Mouse (Mus musculus) heart, adult 9 months (tissue): Measurements from ENCODE around the gene Dnajb5.
A peak's percentile ranks its signal among the peaks of the same experiment; 100 is the strongest.
"Not testable (repeated sequence)": the region's sequence is repeated elsewhere in the genome, so short reads cannot be mapped to it uniquely, and the experiment has no call there.

ENCODE experiments used
- DNase-seq, 2 experiments: peaks; one replicate each; pipeline ENCODE4 v3.0.0; 2022; ENCODE audit warnings: low spot score in 2 of 2

Gene Dnajb5

DNA sequence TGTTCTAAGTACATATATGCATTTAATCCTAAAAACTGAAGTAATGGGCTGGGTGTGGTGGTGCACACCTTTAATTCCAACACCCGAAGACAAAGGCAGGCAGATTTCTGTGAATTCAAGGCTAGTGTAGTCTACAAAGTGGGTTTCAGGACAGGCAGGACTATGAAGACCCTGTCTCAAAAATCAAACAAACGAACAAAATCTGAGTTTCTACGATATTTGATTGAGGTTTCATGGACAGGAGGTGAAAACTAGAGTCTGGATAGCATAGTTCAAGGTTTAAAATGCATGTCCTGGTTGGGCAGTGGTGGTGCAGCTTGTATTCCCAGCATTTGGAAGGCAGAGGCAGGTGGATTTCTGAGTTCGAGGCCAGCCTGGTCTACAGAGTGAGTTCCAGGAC lies 19.7 kb downstream of the Dnajb5 start, which contains the start of gene 1700022I11Rik:
Gene 1700022I11Rik, plus strand, starts transcription at position 301 of the 400 bp plus-strand sequence.
- DNase-seq: no peak

DNA sequence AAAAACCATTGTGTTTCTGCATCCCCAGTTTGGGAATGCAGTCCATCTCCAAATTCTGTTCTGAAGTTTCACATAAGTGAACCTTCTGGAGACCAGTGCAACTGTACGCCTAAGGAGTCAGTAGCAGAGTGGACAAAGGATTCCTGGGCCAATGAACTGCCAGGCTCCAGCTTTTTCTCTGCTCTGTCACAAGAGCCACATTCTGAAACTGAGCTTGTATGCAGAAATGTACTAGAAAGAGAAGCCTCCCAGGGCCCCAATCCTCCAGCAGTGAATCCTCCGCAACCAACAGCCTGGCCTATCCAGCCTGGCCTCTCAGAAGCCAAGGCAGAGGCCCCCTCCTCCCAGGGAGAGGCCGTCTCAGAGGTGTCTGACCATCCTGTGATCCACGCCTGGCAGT lies 23.3 kb downstream of the Dnajb5 start:
- DNase-seq: no peak

DNA sequence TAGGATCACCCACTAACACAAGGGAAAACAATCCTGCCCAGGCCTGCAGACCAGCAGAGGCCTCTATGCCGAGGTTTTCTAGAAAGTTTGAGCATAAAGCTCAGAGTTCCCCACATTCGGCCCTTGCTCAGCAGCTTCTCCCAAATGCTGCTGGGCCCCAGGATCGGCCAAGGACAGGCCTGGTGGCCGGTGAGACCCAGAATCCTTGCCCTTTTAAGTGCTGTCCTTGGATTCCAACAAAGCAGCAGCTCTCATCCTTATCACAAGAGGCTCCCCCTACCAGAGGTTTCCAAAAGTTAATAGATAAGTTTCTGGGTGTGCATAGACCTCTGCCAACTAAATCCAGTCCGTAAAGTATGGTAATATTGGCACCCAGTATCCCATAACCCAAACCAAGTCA lies 24.3 kb downstream of the Dnajb5 start:
- DNase-seq: no peak

DNA sequence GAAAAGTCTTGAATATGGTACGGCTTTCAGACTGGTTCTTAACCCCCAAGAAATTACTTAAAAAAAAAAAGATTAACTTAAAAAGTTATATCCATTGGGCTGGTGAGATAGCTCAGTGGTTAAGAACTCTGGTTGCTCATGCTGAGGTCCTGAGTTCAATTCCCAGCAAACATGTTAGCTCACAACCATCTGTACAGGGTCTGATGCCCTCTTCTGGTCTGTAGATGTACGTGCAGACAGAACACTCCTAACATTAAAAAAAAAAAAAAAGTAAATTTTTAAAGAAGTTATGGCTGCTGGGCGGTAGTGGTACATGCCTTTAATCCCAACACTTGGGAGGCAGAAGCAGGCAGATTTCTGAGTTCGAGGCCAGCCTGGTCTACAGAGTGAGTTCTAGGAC lies 28.4 kb downstream of the Dnajb5 start:
- no peak for DNase-seq

DNA sequence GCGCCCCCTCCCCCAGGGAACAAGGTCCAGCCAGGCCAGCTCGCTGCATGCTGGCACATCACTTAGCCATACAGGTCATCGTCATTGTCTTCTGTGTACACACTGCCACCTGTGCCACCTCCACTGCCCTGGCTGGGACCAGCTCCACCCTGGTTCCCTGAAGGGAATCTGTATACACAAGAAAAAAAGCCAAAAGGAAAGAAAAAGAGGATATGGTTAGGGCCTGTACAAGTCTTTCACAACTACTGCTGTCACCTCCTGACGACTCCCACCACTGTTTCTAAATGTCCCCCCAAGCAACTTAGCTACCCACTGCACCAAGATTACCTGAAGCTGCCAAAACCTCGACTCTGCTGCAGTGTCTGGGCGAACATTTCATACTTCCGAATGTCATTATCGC lies 30.9 kb downstream of the Dnajb5 start:
- DNase-seq: not testable (repeated sequence)

DNA sequence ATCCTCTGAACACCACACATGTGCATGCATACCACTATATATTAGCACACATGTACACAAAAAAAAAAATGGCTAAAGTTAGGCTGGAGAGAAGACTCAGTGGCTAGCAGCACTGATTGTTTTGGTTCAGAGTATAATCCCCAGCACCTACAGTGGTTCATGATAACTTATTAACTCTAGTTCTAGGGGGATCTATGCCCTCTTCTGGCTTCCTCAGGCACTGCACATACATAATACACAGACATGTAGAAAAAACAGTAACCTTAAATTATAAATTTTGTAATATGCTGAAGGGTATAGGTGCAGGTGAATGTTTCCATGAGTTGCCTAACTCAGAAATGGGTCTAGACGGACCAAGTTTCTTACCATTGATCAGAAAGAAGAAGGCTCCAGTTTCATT lies 38.7 kb downstream of the Dnajb5 start:
- no peak for DNase-seq

DNA sequence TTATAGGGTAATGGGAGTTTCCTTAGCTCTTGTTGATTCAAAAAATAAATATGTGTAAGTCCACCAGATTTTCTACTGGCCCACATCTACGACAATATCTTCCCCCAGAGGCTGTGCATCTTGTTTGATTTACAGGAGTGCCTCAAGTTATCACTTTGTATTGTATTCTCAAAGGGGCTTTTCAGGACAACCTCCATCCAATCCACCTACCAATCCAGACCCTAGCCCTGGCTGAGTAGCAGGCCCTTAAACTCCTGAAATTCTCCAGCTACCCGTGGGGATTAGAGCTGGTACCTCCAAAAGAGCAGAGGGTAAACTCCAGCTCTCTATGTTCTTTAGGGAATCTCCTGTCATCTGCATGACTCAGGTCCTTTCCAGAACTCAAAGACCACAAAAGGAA lies 48.4 kb downstream of the Dnajb5 start:
- DNase-seq: no peak

DNA sequence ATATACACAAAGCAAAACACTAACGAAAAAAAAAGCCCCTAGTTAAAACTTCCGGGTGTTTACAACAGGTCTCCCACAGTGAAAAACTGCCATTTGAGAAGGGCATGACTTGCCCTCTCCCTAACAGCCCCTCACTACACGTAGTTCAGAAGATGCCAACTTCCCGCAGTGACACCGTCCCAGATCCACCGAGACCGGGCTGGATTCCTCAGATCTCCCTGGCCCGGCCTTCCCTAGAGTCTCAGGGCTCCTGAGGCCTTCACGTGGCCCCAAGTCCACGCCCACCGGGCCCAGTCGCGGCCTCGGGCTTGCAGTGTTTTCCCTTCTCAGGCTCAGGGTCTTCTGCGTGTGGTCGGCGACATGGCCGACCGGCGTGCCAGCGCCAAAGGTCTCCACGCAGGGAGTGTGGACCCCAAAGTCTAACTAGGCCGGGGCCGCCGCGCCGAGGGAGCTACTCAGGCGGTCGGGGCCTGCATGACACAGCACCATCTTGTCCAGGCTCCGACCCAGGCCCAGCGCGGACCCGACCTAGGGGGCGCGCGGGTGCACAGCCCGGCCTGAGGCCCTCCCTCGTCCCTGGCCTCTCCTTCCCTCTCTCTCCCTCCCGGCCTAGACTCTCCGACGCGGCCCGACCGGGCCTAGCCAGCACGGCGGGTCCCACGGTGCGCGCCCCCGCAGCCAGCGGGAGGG lies 50.0 kb downstream of the Dnajb5 start:
- DNase-seq: peak; percentile 69 to 72

DNA sequence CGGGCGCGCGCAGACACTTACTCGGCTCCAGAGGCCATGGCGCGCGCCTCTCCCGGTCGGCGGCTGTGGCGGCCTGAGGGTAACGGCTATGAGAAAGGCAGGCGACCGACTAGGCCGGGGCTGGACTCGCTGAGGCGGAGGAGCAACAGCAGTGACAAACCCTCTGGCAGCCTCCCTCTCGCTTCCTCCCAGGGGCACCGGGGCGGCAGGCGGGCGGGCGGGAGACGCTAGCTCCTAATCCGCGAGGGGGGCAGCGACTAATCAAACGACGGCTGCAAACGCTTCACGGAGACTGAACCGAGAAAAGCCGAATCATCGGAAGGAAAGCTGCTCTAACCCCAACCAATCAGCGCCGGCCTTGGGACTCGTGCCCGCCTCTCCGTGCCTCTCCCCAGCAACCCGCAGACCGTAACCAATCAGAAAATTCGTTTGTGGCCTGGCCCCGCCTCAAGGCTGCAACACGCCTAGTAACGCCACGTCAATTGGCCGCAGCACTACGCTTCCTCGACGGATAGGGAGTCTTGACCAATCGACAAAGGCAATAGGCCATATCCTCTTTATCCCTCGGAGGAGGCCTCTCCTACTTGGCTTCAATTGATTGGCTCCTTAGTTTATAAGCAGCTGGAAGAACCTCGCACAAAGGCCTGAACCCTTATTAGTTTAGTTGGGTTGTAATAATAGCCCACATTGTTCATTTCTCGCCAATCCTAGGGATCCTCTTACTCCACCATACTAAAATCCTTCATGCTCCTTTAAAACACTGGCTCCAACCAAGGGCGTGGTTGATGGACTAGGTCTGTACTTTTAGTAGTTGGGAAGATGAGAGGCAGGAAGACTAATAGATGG lies 50.8 kb downstream of the Dnajb5 start, which contains the start of gene Vcp:
Gene Vcp, minus strand, starts transcription at position 367 of the 846 bp plus-strand sequence.
- DNase-seq: peak; percentile 99

DNA sequence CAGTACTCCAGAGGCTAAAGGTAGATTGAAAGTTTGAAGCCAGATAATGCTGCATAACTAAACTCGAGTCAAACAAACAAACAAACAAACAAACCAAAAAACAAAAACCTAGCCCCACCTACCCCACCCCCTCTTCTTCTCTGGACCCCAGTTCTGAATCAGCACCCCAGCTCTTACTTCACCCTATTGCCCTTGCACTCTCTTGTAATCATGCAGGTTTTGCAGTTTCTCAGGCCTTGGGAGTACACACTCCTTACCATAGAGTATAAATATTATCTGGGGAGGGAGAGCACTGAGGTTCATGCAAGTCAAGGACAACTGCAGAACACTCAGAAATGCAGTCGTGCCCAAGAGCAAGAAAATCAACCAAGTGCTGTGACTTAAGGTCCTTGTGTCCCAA lies 51.7 kb downstream of the Dnajb5 start:
- DNase-seq: no peak

DNA sequence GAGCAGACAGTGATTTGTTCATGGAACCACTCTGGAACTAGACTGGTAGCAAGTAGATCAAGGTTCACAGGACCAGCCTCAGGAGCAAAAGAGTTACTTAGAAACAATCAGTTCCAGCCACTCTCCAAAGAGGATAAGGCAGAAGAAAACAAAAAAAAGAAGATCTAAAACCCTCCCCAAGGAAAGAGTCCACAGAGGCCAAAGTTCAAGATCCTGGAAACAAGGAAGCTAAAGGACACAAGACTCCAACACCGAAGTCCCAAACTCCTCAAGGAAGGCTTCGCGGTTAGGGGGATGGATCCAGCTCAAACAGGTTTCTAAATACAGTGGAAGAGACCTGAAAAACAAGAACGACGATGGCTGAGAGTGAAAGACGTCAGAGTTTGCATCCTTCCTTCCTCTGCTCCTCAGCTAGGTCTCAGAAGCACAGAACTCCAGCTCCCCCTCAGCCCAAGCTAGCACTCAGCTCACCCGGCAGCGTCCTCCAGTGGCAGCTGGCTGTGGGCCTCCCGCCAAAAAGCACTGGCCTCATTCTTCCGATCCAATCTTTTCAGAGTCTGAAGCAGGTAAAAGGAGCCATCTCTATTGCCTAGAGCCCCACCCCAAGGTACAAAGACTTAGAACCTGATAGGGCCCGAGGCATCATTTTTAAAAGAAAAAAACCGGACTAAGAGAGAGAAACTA lies 53.3 kb downstream of the Dnajb5 start:
- DNase-seq: no peak

DNA sequence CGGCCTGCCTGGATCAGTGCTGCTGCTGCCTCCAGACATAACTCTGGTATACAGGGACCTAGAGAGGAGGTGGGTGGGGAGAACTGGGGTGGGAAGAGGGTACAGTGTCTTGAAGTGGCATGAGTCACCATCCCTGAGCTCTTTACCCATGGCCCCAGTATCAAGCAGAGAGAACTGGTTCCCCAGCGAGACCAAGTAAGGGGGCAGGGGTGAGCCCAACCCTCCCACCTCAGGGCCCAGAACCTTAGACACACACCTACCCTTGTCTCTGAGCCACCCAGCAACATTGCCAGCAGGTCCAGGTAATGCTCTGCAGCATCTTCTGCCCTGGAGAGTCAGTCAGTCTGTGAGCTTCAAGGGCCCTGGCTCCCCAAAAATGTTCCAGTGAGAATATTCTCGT lies 55.3 kb downstream of the Dnajb5 start:
- no peak for DNase-seq

DNA sequence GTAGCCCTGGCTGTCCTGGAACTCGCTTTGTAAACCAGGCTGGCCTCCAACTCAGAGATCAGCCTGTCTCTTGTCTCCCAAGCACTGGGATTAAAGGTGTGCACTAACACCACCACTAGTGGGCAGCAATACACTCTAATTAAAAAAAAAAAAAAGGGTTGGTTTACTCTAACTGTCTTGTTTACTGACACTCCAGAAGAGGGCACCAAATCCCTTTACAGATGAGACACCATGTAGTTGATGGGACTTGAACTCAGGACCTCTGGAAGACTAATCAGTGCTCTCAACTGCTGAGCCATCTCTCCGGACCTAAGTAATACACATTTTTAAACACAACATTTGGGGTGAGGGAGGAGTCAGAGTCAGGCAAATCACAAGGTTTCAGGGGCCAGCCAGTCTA lies 56.2 kb downstream of the Dnajb5 start:
- DNase-seq: peak in 1 of 2 experiments; percentile 37
